Mouse (Mus musculus): ENCODE measurements at regions not wholly inside any gene's neighbourhood (a gene's known extent, or its start where the extent isn't known, plus 50 kb on each side); places are given as distances from the start of the nearest gene placed in this dataset.

GRCm38 (mm10) chr14:73978694-73979093 lies 317.7 kb downstream of the Gm21750 start:
- no peaks in the 10 kb centered on the region for H3K27me3 ChIP-seq (ENCODE audit: control insufficient read depth, insufficient read depth, low read length)
- H3K27ac ChIP-seq (replicated peaks; ENCODE audit: insufficient read depth, low read depth, low read length), result no peak overlapping the region
- H3K4me1 ChIP-seq (ENCODE audit: control insufficient read depth, insufficient read depth, low read length), result no peaks in the 10 kb centered on the region
- no peak for TF ChIP-seq CTCF (IDR thresholded peaks at IDR 0.05; ENCODE audit: low read depth, low read length)
- TF ChIP-seq POLR2A (IDR thresholded peaks at IDR 0.05; ENCODE audit: extremely low read depth, insufficient read depth, low read length), result no peak
- no peaks in the 10 kb centered on the region for H3K36me3 ChIP-seq (ENCODE audit: control insufficient read depth, insufficient read depth, low read length)
- 40% methylated on average over 1 of the region's 1 CpGs for WGBS
- no peak overlapping the region for H3K9ac ChIP-seq (ENCODE audit: low read depth, low read length)
- H3K4me3 ChIP-seq (ENCODE audit: insufficient read depth, low read depth, low read length), result no peak overlapping the region
- no peaks in the 10 kb centered on the region for H3K79me2 ChIP-seq (ENCODE audit: control insufficient read depth, insufficient read depth, low read length)
- no peak for DNase-seq (ENCODE audit: extremely low read depth, low read depth, low spot score)

GRCm38 (mm10) chr14:73996229-73996628 lies 335.2 kb downstream of the Gm21750 start:
- H3K27ac ChIP-seq (replicated peaks; ENCODE audit: insufficient read depth, low read depth, low read length), result no peak overlapping the region
- no peaks in the 10 kb centered on the region for H3K79me2 ChIP-seq (ENCODE audit: control insufficient read depth, insufficient read depth, low read length)
- no peak for DNase-seq (ENCODE audit: extremely low read depth, low read depth, low spot score)
- 90% methylated on average over 4 of the region's 4 CpGs for WGBS
- no peaks in the 10 kb centered on the region for H3K4me1 ChIP-seq (ENCODE audit: control insufficient read depth, insufficient read depth, low read length)
- H3K9ac ChIP-seq (ENCODE audit: low read depth, low read length), result no peak overlapping the region
- H3K36me3 ChIP-seq (ENCODE audit: control insufficient read depth, insufficient read depth, low read length), result no peaks in the 10 kb centered on the region
- TF ChIP-seq POLR2A (IDR thresholded peaks at IDR 0.05; ENCODE audit: extremely low read depth, insufficient read depth, low read length), result no peak
- TF ChIP-seq CTCF (IDR thresholded peaks at IDR 0.05; ENCODE audit: low read depth, low read length), result no peak
- no peak overlapping the region for H3K4me3 ChIP-seq (ENCODE audit: insufficient read depth, low read depth, low read length)
- no peaks in the 10 kb centered on the region for H3K27me3 ChIP-seq (ENCODE audit: control insufficient read depth, insufficient read depth, low read length)

- TF ChIP-seq POLR2A (IDR thresholded peaks at IDR 0.05; ENCODE audit: extremely low read depth, insufficient read depth, low read length) (no peak), CTCF (IDR thresholded peaks at IDR 0.05; ENCODE audit: low read depth, low read length) (no peak)
Observed at GRCm38 (mm10) chr14:73997796-73998195, 336.8 kb downstream of the Gm21750 start.

GRCm38 (mm10) chr14:73999409-73999909 lies 338.4 kb downstream of the Gm21750 start:
- Histone ChIP-seq H3K27ac (replicated peaks; ENCODE audit: insufficient read depth, low read depth, low read length) (no peak overlapping the region), H3K79me2 (ENCODE audit: control insufficient read depth, insufficient read depth, low read length) (no peaks in the 10 kb centered on the region), H3K9ac (ENCODE audit: low read depth, low read length) (no peak overlapping the region), H3K4me1 (ENCODE audit: control insufficient read depth, insufficient read depth, low read length) (no peaks in the 10 kb centered on the region), H3K27me3 (ENCODE audit: control insufficient read depth, insufficient read depth, low read length) (no peaks in the 10 kb centered on the region), H3K36me3 (ENCODE audit: control insufficient read depth, insufficient read depth, low read length) (no peaks in the 10 kb centered on the region), H3K4me3 (ENCODE audit: insufficient read depth, low read depth, low read length) (no peak overlapping the region)
- no peak for DNase-seq (ENCODE audit: extremely low read depth, low read depth, low spot score)
- WGBS, result 54% methylated on average over 2 of the region's 2 CpGs
- TF ChIP-seq CTCF (IDR thresholded peaks at IDR 0.05; ENCODE audit: low read depth, low read length) (no peak), POLR2A (IDR thresholded peaks at IDR 0.05; ENCODE audit: extremely low read depth, insufficient read depth, low read length) (no peak)

More at GRCm38 (mm10) chr14:73997796-73998195, 336.8 kb downstream of the Gm21750 start:
- Histone ChIP-seq H3K4me3 (ENCODE audit: insufficient read depth, low read depth, low read length) (no peak overlapping the region), H3K27me3 (ENCODE audit: control insufficient read depth, insufficient read depth, low read length) (no peaks in the 10 kb centered on the region), H3K4me1 (ENCODE audit: control insufficient read depth, insufficient read depth, low read length) (no peaks in the 10 kb centered on the region), H3K27ac (replicated peaks; ENCODE audit: insufficient read depth, low read depth, low read length) (no peak overlapping the region), H3K79me2 (ENCODE audit: control insufficient read depth, insufficient read depth, low read length) (no peaks in the 10 kb centered on the region), H3K36me3 (ENCODE audit: control insufficient read depth, insufficient read depth, low read length) (no peaks in the 10 kb centered on the region), H3K9ac (ENCODE audit: low read depth, low read length) (no peak overlapping the region)
- 80% methylated on average over 2 of the region's 2 CpGs for WGBS
- DNase-seq (ENCODE audit: extremely low read depth, low read depth, low spot score), result no peak

- Histone ChIP-seq H3K4me3 (ENCODE audit: insufficient read depth, low read depth, low read length) (no peak overlapping the region), H3K4me1 (ENCODE audit: control insufficient read depth, insufficient read depth, low read length) (no peaks in the 10 kb centered on the region), H3K27ac (replicated peaks; ENCODE audit: insufficient read depth, low read depth, low read length) (no peak overlapping the region), H3K27me3 (ENCODE audit: control insufficient read depth, insufficient read depth, low read length) (no peaks in the 10 kb centered on the region), H3K36me3 (ENCODE audit: control insufficient read depth, insufficient read depth, low read length) (no peaks in the 10 kb centered on the region), H3K79me2 (ENCODE audit: control insufficient read depth, insufficient read depth, low read length) (no peaks in the 10 kb centered on the region), H3K9ac (ENCODE audit: low read depth, low read length) (no peak overlapping the region)
- DNase-seq (ENCODE audit: extremely low read depth, low read depth, low spot score), result no peak
- TF ChIP-seq CTCF (IDR thresholded peaks at IDR 0.05; ENCODE audit: low read depth, low read length) (no peak), POLR2A (IDR thresholded peaks at IDR 0.05; ENCODE audit: extremely low read depth, insufficient read depth, low read length) (no peak)
- 85% methylated on average over 4 of the region's 4 CpGs for WGBS
Observed at GRCm38 (mm10) chr14:74006911-74007310, 345.9 kb downstream of the Gm21750 start.

- H3K36me3 ChIP-seq (ENCODE audit: control insufficient read depth, insufficient read depth, low read length), result no peaks in the 10 kb centered on the region
- no peak for DNase-seq (ENCODE audit: extremely low read depth, low read depth, low spot score)
- H3K4me3 ChIP-seq (ENCODE audit: insufficient read depth, low read depth, low read length), result no peak overlapping the region
- no peaks in the 10 kb centered on the region for H3K4me1 ChIP-seq (ENCODE audit: control insufficient read depth, insufficient read depth, low read length)
- WGBS, result 55% methylated on average over 1 of the region's 1 CpGs
- no peaks in the 10 kb centered on the region for H3K27me3 ChIP-seq (ENCODE audit: control insufficient read depth, insufficient read depth, low read length)
- H3K79me2 ChIP-seq (ENCODE audit: control insufficient read depth, insufficient read depth, low read length), result no peaks in the 10 kb centered on the region
- no peak overlapping the region for H3K9ac ChIP-seq (ENCODE audit: low read depth, low read length)
- TF ChIP-seq CTCF (IDR thresholded peaks at IDR 0.05; ENCODE audit: low read depth, low read length) (no peak), POLR2A (IDR thresholded peaks at IDR 0.05; ENCODE audit: extremely low read depth, insufficient read depth, low read length) (no peak)
- H3K27ac ChIP-seq (replicated peaks; ENCODE audit: insufficient read depth, low read depth, low read length), result no peak overlapping the region
Observed at GRCm38 (mm10) chr14:74011555-74011954, 350.5 kb downstream of the Gm21750 start.
